Mouse (Mus musculus): Measurements from ENCODE around the gene Stx16.

GRCm38 (mm10) chr2:174069532-174070049 lies 6.5 kb upstream of the Stx16 start:
- TF ChIP-seq CTCF (IDR thresholded peaks at IDR 0.05 in 2 of 3, conservative IDR thresholded peaks at IDR 0.05 in 1 of 3; ENCODE audit: control insufficient read depth in 1 of 3, insufficient read depth in 1 of 3, low read depth in 2 of 3, low read length in 3 of 3, poor library complexity in 1 of 3, severe bottlenecking in 1 of 3) (no peak), ETS1 (IDR thresholded peaks at IDR 0.05; ENCODE audit: low read depth, low read length) (no peak), TCF12 (IDR thresholded peaks at IDR 0.05; ENCODE audit: low read depth, low read length) (no peak), GATA1 (IDR thresholded peaks at IDR 0.05; ENCODE audit: low read depth, low read length) (no peak), ZNF384 (IDR thresholded peaks at IDR 0.05; ENCODE audit: low read depth, low read length) (no peak), CHD1 (IDR thresholded peaks at IDR 0.05; ENCODE audit: low read depth, low read length) (no peak), POLR2A (IDR thresholded peaks at IDR 0.05; ENCODE audit: control insufficient read depth in 1 of 2, insufficient read depth in 1 of 2, low read depth in 1 of 2, low read length in 2 of 2, poor library complexity in 1 of 2) (no peak), RAD21 (IDR thresholded peaks at IDR 0.05; ENCODE audit: low read depth, low read length) (no peak), CHD2 (IDR thresholded peaks at IDR 0.05; ENCODE audit: low read length) (no peak), HCFC1 (IDR thresholded peaks at IDR 0.05; ENCODE audit: low read depth, low read length) (no peak)

Measured in MEL (cell line).